Mouse (Mus musculus): ENCODE measurements around the gene Ctsl. TPM values are rescaled to one million over a fixed set of nuclear protein-coding genes. Genes with fewer than 3 reads are reported as not detected.

Ctsl gene
- polyA plus RNA-seq, 1 experiment from 2014 or later: 104 TPM

DNA sequence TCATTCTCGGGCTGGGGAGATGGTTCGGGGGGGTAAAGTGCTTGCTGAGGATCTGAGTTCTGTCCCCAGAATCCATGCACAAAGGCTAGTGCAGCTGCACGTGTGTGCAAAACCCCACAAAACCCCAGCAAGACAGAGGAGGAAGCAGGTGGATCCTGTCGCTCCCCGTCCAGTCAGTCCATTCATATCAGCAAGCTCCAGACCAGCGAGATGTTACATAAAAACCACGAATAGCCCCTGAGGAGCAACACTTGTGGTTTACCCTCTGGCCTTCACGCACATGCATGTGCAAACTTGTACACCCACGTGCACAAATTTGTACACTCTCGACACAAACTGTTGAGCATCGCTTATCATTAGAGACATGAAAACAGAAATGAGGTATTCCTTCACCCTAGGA is 60.8 kb downstream of the Ctsl start:
- H3K36me3 ChIP-seq: peaks cover 3% of the 10 kb centered on the region; the same call in 1 of the 2 replicates
- no peaks in the 10 kb centered on the region for H3K9me3 ChIP-seq
- no peak overlapping the region for H3K27ac ChIP-seq
- no peak for ATAC-seq
- H3K4me2 ChIP-seq (replicated peaks): no peak overlapping the region
- no peak overlapping the region for H3K9ac ChIP-seq (replicated peaks)
- H3K27me3 ChIP-seq: no peaks in the 10 kb centered on the region
- H3K4me3 ChIP-seq (replicated peaks): no peak overlapping the region
- WGBS: 85% methylated on average over 11 of the region's 11 CpGs
- H3K4me1 ChIP-seq (replicated peaks): peaks cover 10% of the 10 kb centered on the region

Other genes with a start within 250 kb of the Ctsl start
- gene Slc35d2, start 241.5 kb downstream of the Ctsl start, polyA plus RNA-seq (2015; fragmentation: Nextera tagmentation; extraction: Ambion mirVana): 1.4 and 2.2 TPM in 2 replicates
- gene Zfp367, start 217.7 kb downstream of the Ctsl start, polyA plus RNA-seq (2015; fragmentation: Nextera tagmentation; extraction: Ambion mirVana): 7.8 and 8.0 TPM in 2 replicates
- gene Habp4, start 209.1 kb downstream of the Ctsl start, polyA plus RNA-seq (2015; fragmentation: Nextera tagmentation; extraction: Ambion mirVana): 19.7 and 25.1 TPM in 2 replicates
- 3.6 and 4.1 TPM in 2 replicates for gene Cdc14b, start 95.6 kb downstream of the Ctsl start, polyA plus RNA-seq (2015; fragmentation: Nextera tagmentation; extraction: Ambion mirVana)
- 12.9 and 13.6 TPM in 2 replicates for gene Aaed1, start 58.2 kb downstream of the Ctsl start, polyA plus RNA-seq (2015; fragmentation: Nextera tagmentation; extraction: Ambion mirVana)
- 16.6 and 19.4 TPM in 2 replicates for gene Cdk20, start 61.4 kb upstream of the Ctsl start, polyA plus RNA-seq (2015; fragmentation: Nextera tagmentation; extraction: Ambion mirVana)
- gene Fam240b, start 126.9 kb upstream of the Ctsl start, polyA plus RNA-seq (2015; fragmentation: Nextera tagmentation; extraction: Ambion mirVana): not detected in 2 replicates

Data from midbrain, embryonic 13.5 days (tissue).